Mouse (Mus musculus): Measurements from ENCODE around the gene Olfr205. TPM values are rescaled to one million over a fixed set of nuclear protein-coding genes. Genes with fewer than 3 reads are reported as not detected.

The Olfr205 gene
- not detected for total RNA-seq (2023)

DNA sequence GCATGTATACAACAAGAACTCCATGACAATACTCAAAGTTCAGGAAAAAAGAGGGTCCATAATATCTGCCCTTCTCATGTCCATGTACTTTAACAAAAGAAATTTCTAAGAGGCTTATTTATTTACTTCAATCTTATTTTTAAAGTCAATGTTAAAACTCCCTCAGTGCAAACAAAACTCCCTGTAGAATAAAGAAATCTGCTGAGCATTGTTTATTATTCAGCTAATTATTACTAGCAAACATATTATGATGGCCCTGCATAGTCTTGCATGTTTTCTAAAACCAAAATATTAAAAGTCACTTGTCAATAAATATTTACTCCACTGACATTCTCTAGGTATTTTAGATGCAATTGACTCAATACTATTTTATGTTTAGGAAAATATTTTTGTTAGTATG lies at the start of gene Olfr205:
Gene Olfr205 (minus strand): TSS at position 101 of the 400 bp plus-strand sequence.

GRCm38 (mm10) chr16:59363893-59364292 lies 33.0 kb upstream of the Olfr205 start, which contains the start of gene Olfr209:
Gene Olfr209, minus strand, starts transcription at chr16:59363993.

DNA sequence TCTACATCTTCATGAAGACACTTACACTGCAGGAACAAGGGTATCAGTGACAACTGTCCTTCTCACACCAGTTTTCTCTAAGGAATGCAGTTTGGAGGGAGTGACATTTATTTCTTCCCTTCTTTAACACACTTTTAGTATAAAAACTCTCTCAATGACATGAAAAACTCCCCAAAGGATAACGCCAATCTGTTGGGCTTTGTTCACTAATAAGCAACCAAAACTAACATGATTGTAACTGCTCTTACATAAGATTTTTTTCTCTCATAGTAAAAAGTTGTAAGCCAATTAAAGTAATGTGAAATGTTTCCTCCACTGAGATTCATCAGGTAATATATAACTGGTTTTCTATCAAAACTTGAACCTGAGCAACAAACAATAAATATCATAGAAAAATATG lies 18.2 kb upstream of the Olfr205 start, which contains the start of gene Olfr206:
Gene Olfr206 (minus strand): TSS at position 101 of the 400 bp plus-strand sequence.

GRCm38 (mm10) chr16:59318148-59318547 lies 12.8 kb downstream of the Olfr205 start, which contains the start of gene Olfr204:
Gene Olfr204, minus strand, starts transcription at chr16:59318248.

GRCm38 (mm10) chr16:59298581-59298980 lies 32.4 kb downstream of the Olfr205 start, which contains the start of gene Olfr203:
Gene Olfr203, plus strand, starts transcription at chr16:59298881.

GRCm38 (mm10) chr16:59286693-59287092 lies 44.2 kb downstream of the Olfr205 start, which contains the start of gene Olfr202:
Gene Olfr202, minus strand, starts transcription at chr16:59286793.

Other genes with a start within 250 kb of the Olfr205 start
- gene Olfr191, start 241.3 kb downstream of the Olfr205 start, total RNA-seq (2023): not detected
- gene Olfr193, start 219.3 kb downstream of the Olfr205 start, total RNA-seq (2023): not detected
- gene Olfr194, start 210.1 kb downstream of the Olfr205 start, total RNA-seq (2023): not detected
- gene Olfr195, start 184.1 kb downstream of the Olfr205 start, total RNA-seq (2023): not detected
- gene Olfr196, start 160.7 kb downstream of the Olfr205 start, total RNA-seq (2023): not detected
- gene Olfr198, start 127.6 kb downstream of the Olfr205 start, total RNA-seq (2023): not detected
- gene Olfr199, start 111.4 kb downstream of the Olfr205 start, total RNA-seq (2023): not detected
- gene Olfr201, start 58.5 kb downstream of the Olfr205 start, total RNA-seq (2023): not detected
- gene Olfr202, start 44.3 kb downstream of the Olfr205 start, total RNA-seq (2023): not detected
- gene Olfr203, start 32.3 kb downstream of the Olfr205 start, total RNA-seq (2023): not detected
- gene Olfr204, start 12.9 kb downstream of the Olfr205 start, total RNA-seq (2023): not detected
- not detected for gene Olfr206, start 18.1 kb upstream of the Olfr205 start, total RNA-seq (2023)
- not detected for gene Olfr209, start 32.9 kb upstream of the Olfr205 start, total RNA-seq (2023)
- gene Gabrr3, start 76.2 kb upstream of the Olfr205 start, total RNA-seq (2023): not detected
- 10 to 100 TPM; 19.5 to 22.6 TPM for gene Riox2, start 140.6 kb upstream of the Olfr205 start, total RNA-seq (2023)

All from monocyte, adult 59 days (primary cell).